Mouse (Mus musculus): ENCODE results near the gene Cntnap5c.

Cntnap5c gene

GRCm38 (mm10) chr17:58002845-58003244 is 233.5 kb downstream of the Cntnap5c start:
- DNase-seq (ENCODE audit: extremely low read depth, insufficient read length, low spot score) = no peak

- DNase-seq (ENCODE audit: extremely low read depth, insufficient read length, low spot score) = no peak
These were observed 234.0 kb downstream of the Cntnap5c start for GRCm38 (mm10) chr17:58003322-58003721.

- no peak for DNase-seq (ENCODE audit: extremely low read depth, insufficient read length, low spot score)
These were observed 235.1 kb downstream of the Cntnap5c start for GRCm38 (mm10) chr17:58004491-58004890.

- no peak for DNase-seq (ENCODE audit: extremely low read depth, insufficient read length, low spot score)
These were observed 271.8 kb downstream of the Cntnap5c start for GRCm38 (mm10) chr17:58041178-58041577.

GRCm38 (mm10) chr17:58045149-58045548 is 275.8 kb downstream of the Cntnap5c start:
- no peak for DNase-seq (ENCODE audit: extremely low read depth, insufficient read length, low spot score)

- no peak for DNase-seq (ENCODE audit: extremely low read depth, insufficient read length, low spot score)
These were observed 300.5 kb downstream of the Cntnap5c start for GRCm38 (mm10) chr17:58069912-58070311.

GRCm38 (mm10) chr17:58082676-58083075 is 313.3 kb downstream of the Cntnap5c start:
- DNase-seq (ENCODE audit: extremely low read depth, insufficient read length, low spot score) = no peak

- no peak for DNase-seq (ENCODE audit: extremely low read depth, insufficient read length, low spot score)
These were observed 335.1 kb downstream of the Cntnap5c start for GRCm38 (mm10) chr17:58104505-58104904.

- no peak for DNase-seq (ENCODE audit: extremely low read depth, insufficient read length, low spot score)
These were observed 338.5 kb downstream of the Cntnap5c start for GRCm38 (mm10) chr17:58107901-58108300.

GRCm38 (mm10) chr17:58108335-58108734 is 339.0 kb downstream of the Cntnap5c start:
- no peak for DNase-seq (ENCODE audit: extremely low read depth, insufficient read length, low spot score)

GRCm38 (mm10) chr17:58187171-58187570 is 417.8 kb downstream of the Cntnap5c start:
- DNase-seq (ENCODE audit: extremely low read depth, insufficient read length, low spot score) = no peak

- DNase-seq (ENCODE audit: extremely low read depth, insufficient read length, low spot score) = no peak
These were observed 431.8 kb downstream of the Cntnap5c start for GRCm38 (mm10) chr17:58201148-58201547.

- DNase-seq (ENCODE audit: extremely low read depth, insufficient read length, low spot score) = no peak
These were observed 498.7 kb downstream of the Cntnap5c start for GRCm38 (mm10) chr17:58268058-58268457.

- no peak for DNase-seq (ENCODE audit: extremely low read depth, insufficient read length, low spot score)
These were observed 581.9 kb downstream of the Cntnap5c start for GRCm38 (mm10) chr17:58351310-58351709.

GRCm38 (mm10) chr17:58356224-58356623 is 586.9 kb downstream of the Cntnap5c start:
- DNase-seq (ENCODE audit: extremely low read depth, insufficient read length, low spot score) = no peak

- DNase-seq (ENCODE audit: extremely low read depth, insufficient read length, low spot score) = no peak
These were observed 594.4 kb downstream of the Cntnap5c start for GRCm38 (mm10) chr17:58363582-58364267.

- DNase-seq (ENCODE audit: extremely low read depth, insufficient read length, low spot score) = no peak
These were observed 600.7 kb downstream of the Cntnap5c start for GRCm38 (mm10) chr17:58370089-58370488.

- DNase-seq (ENCODE audit: extremely low read depth, insufficient read length, low spot score) = no peak
These were observed 638.4 kb downstream of the Cntnap5c start for GRCm38 (mm10) chr17:58407769-58408168.

- no peak for DNase-seq (ENCODE audit: extremely low read depth, insufficient read length, low spot score)
These were observed 639.4 kb downstream of the Cntnap5c start for GRCm38 (mm10) chr17:58408756-58409155.

- no peak for DNase-seq (ENCODE audit: extremely low read depth, insufficient read length, low spot score)
These were observed 668.1 kb downstream of the Cntnap5c start for GRCm38 (mm10) chr17:58437443-58437842.
